Mouse (Mus musculus): ENCODE results near the gene Suds3. TPM values are rescaled to one million over a fixed set of nuclear protein-coding genes. Genes with fewer than 3 reads are reported as not detected.

Suds3 gene
- polyA plus RNA-seq, 1 experiment from 2014 or later, result 75.2 TPM

DNA sequence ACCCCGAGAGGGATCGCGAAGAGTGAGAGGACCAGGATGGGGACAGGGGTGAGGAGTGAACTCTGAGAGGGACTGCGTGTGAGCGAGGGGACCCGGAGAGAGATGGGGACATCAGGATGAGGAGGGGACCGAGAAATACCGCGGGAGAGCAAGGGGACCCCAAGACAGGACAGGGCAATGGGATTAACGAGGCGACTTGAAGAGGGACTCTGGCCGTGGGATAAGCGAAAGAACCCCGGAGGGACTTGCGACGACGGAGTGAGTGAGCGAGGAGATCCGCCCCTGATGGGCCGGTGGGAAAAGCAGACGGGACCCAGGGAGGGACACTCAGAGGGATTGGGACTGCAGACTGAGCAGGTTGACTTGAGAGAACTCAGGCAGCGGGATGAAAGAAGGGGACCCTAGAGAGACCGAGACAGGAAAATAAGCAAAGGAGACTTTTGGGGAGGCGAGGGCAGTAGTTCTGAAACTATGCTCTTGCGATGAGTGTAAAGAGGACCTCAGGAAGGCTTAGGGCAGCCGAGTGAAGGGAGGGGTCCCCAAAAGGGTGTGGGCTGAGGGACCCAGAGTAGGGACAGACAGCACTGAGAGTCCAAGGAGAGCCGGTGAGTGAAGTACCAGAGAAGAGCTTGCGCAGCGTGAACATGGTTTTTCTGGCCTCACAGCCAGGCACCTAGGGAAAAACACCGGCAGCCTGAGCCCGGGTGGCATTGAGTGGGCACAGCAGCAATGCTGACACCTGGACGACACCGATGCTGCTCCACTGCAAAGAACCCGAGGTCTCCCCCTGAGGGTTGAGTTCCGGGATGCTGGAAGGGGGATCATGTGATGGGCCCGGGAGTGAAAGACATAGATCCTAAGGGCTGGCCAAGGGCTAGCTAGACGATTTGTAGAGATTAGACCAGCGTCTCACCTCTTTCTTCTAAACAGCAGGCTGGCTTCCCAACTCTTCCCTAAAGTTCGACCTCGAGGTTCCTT lies 4.9 kb upstream of the Suds3 start:
- peak overlapping the region; percentile 94 for H3K4me2 ChIP-seq
- ATAC-seq (ENCODE audit: insufficient number of reproducible peaks, low FRiP score), result no peak
- no peaks in the 10 kb centered on the region for H3K36me3 ChIP-seq
- peaks cover 16% of the 10 kb centered on the region for H3K4me1 ChIP-seq (replicated peaks)
- 2% methylated on average over 40 of the region's 40 CpGs for WGBS
- no peak overlapping the region for H3K27ac ChIP-seq (ENCODE audit: poor library complexity, severe bottlenecking)
- H3K4me3 ChIP-seq, result peak overlapping the region; percentile 81
- H3K9me3 ChIP-seq (replicated peaks), result no peaks in the 10 kb centered on the region
- 0 out of 2 replicates have a peak, but pooled peaks cover 2% of the 10 kb centered on the region for H3K27me3 ChIP-seq (replicated peaks)
- peak overlapping the region; percentile 75 for H3K9ac ChIP-seq

DNA sequence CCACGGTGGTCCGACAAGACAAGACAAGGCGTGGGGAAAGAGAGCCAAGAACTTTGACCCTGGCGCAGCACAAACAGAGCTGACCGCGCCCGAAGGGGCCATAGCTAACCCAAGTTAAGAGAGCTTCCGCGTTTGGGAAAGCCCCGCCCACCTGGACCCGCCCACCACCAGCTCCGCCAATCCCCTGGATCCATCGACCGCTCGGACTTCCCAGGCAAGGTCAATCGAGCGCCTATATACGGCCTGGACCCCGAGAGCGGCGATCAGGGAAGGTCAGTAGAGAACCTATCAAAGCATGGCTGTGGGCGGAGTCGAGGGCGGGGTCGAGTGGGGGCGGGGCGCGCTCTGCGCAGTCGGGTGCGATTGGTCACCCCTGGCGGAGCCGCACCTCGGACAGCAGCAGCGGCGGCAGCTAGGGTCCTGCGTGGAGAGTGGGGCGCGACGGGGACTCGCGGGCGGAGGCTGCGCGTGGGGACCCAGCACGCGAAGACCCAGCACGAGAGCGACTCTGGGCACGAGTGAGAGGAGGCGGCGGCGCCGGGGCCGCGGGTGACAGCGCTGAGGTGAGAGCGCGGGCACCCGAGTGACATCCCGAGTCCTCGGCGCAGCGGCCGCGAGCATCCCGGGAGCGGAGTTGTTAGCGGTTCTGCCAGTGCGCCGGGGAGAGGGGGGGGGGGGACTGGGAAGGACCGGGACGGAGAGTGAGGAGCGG lies 4.0 kb upstream of the Suds3 start, which contains the start of gene Taok3:
Taok3 (plus strand) TSS at position 353 of the 712 bp plus-strand sequence.
- peaks cover 16% of the 10 kb centered on the region for H3K4me1 ChIP-seq (replicated peaks)
- peak within 1 kb of the TSS; percentile 94 for H3K4me2 ChIP-seq
- H3K27me3 ChIP-seq (replicated peaks), result 0 out of 2 replicates have a peak, but pooled peaks cover 2% of the 10 kb centered on the region
- H3K4me3 ChIP-seq, result peak within 1 kb of the TSS; percentile 81
- under 1% methylated on average over 73 of the region's 74 CpGs for WGBS
- peak; percentile 93 for ATAC-seq (ENCODE audit: insufficient number of reproducible peaks, low FRiP score)
- peak within 1 kb of the TSS; percentile 82 for H3K9ac ChIP-seq
- H3K27ac ChIP-seq (ENCODE audit: poor library complexity, severe bottlenecking), result peak within 1 kb of the TSS; percentile 70; the same call in 1 of the 2 replicates
- no peaks in the 10 kb centered on the region for H3K9me3 ChIP-seq (replicated peaks)
- no peaks in the 10 kb centered on the region for H3K36me3 ChIP-seq

DNA sequence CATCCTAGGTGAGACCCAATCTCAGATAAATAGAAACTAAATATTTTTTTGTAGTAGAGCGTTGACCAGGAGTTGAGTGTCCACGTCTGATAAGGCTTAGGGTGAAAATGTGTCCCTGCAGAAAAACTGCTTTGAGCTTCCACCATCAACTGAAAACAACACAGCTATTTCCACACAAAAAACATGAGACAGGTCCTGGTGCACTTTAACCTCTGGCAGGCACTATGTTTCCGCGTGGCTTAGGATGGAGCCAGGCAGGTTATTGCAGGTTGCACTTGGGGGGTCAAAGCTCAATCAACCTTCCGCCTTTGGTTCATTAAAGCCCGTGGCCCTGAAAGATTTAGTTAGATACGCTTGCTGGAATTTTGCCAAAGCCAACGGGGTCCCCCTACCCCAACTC lies 2.9 kb upstream of the Suds3 start:
- H3K9me3 ChIP-seq (replicated peaks), result no peaks in the 10 kb centered on the region
- H3K27me3 ChIP-seq (replicated peaks), result 0 out of 2 replicates have a peak, but pooled peaks cover 2% of the 10 kb centered on the region
- no peak for ATAC-seq (ENCODE audit: insufficient number of reproducible peaks, low FRiP score)
- H3K4me1 ChIP-seq (replicated peaks), result peaks cover 22% of the 10 kb centered on the region
- no peaks in the 10 kb centered on the region for H3K36me3 ChIP-seq
- H3K27ac ChIP-seq (ENCODE audit: poor library complexity, severe bottlenecking), result no peak overlapping the region
- H3K9ac ChIP-seq, result no peak overlapping the region
- WGBS, result 70% methylated on average over 8 of the region's 8 CpGs
- H3K4me3 ChIP-seq, result 0 out of 2 replicates have a peak overlapping the region, but pooled peaks have one; percentile 81
- H3K4me2 ChIP-seq, result peak overlapping the region; percentile 33

DNA sequence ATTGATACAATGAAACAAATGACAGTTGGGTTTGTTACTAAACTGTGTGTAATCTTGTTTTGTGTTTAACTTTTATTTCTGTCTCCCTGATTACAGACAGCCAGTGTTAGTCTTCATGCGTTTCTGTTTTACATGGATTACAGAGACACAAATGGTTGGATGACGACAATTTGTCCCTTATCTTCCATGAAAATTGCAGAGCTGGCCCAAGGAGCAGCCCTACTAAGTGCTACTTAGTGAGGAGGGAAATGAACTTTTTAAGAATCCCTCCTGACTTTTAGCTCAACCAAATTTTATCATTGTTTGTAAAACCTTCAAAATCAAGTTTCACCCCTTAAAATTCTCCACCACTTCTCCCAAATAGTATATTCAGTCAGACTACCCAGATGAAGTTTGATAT lies 2.3 kb upstream of the Suds3 start:
- 73% methylated on average over 2 of the region's 2 CpGs for WGBS
- Histone ChIP-seq H3K4me3 (no peak overlapping the region), H3K9me3 (replicated peaks) (no peaks in the 10 kb centered on the region), H3K9ac (no peak overlapping the region), H3K27ac (ENCODE audit: poor library complexity, severe bottlenecking) (no peak overlapping the region), H3K4me1 (replicated peaks) (peaks cover 22% of the 10 kb centered on the region), H3K4me2 (no peak overlapping the region), H3K36me3 (peaks cover 6% of the 10 kb centered on the region), H3K27me3 (replicated peaks) (0 out of 2 replicates have a peak, but pooled peaks cover 2% of the 10 kb centered on the region)
- no peak for ATAC-seq (ENCODE audit: insufficient number of reproducible peaks, low FRiP score)

DNA sequence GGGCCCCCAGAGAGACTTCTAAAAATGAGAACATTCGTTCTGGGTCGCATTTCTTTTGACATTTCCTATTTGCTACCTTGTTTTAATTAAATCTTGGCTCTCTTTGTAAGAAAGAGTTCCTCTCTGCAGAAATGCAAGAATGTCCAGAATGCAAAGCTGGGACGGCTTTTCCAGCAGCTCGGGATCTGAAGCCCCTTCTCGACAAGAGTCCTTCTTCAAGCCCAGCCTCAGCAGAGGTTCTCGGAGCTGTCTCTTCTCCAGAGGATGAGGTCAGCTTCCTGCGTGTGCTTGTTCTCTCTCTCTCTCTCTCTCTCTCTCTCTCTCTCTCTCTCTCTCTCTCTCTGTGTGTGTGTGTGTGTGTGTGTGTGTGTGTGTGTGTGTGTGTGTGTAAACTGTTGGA lies 1.8 kb upstream of the Suds3 start:
- Histone ChIP-seq H3K9me3 (replicated peaks) (no peaks in the 10 kb centered on the region), H3K36me3 (peaks cover 10% of the 10 kb centered on the region), H3K27ac (ENCODE audit: poor library complexity, severe bottlenecking) (no peak overlapping the region), H3K9ac (no peak overlapping the region), H3K27me3 (replicated peaks) (0 out of 2 replicates have a peak, but pooled peaks cover 2% of the 10 kb centered on the region), H3K4me2 (no peak overlapping the region), H3K4me3 (no peak overlapping the region), H3K4me1 (replicated peaks) (peaks cover 22% of the 10 kb centered on the region)
- ATAC-seq (ENCODE audit: insufficient number of reproducible peaks, low FRiP score), result no peak
- 56% methylated on average over 7 of the region's 7 CpGs for WGBS

DNA sequence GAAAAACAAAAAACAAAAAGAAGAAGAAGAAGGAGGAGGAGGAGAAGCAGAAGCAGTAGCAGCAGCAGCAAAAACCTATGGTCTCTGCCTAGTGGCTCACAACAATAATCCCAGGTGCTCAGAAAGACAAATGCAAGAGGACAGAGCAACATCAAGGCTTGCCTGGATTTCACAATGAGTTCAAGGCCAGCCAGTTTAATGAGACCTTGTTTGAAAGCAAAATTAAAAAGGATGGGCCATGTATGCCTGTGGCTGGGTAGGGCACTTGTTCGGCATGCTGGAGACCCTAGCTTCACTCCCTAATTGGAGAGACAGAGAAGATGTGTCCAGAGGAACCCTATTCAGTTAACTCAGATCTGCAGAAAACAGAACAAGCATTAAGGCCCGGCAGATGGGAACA lies 1.3 kb upstream of the Suds3 start:
- WGBS, result 84% methylated on average over 2 of the region's 2 CpGs
- no peak overlapping the region for H3K9ac ChIP-seq
- H3K4me2 ChIP-seq, result no peak overlapping the region
- H3K4me1 ChIP-seq (replicated peaks), result peaks cover 22% of the 10 kb centered on the region
- H3K27ac ChIP-seq (ENCODE audit: poor library complexity, severe bottlenecking), result no peak overlapping the region
- no peaks in the 10 kb centered on the region for H3K9me3 ChIP-seq (replicated peaks)
- H3K27me3 ChIP-seq (replicated peaks), result 0 out of 2 replicates have a peak, but pooled peaks cover 2% of the 10 kb centered on the region
- H3K4me3 ChIP-seq, result no peak overlapping the region
- ATAC-seq (ENCODE audit: insufficient number of reproducible peaks, low FRiP score), result no peak
- H3K36me3 ChIP-seq, result peaks cover 15% of the 10 kb centered on the region

DNA sequence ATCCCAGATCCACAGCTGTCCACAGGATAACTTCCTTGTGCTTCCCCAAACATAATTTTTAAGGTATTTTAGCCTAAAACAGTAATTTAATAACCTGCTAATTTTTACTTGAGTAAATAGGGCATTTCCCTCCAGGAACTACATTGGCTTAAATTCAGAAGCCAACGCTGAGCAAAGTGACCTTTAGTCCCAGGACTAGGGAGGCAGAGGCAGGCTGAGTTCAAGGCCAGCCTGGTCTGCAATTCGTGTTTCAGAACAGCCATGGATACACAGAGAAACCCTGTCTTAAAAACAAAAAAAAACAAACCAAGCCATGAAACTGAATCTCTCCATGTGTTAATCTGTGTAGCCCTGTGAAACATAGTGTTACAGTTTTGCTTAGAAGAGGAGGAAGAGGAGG lies 747 bp upstream of the Suds3 start:
- no peak for ATAC-seq (ENCODE audit: insufficient number of reproducible peaks, low FRiP score)
- whole genome bisulfite sequencing, result 67% methylated on average over 2 of the region's 2 CpGs
- H3K27ac ChIP-seq (ENCODE audit: poor library complexity, severe bottlenecking), result no peak overlapping the region
- H3K4me2 ChIP-seq, result no peak overlapping the region
- H3K4me1 ChIP-seq (replicated peaks), result peaks cover 20% of the 10 kb centered on the region
- H3K9ac ChIP-seq, result no peak overlapping the region
- no peak overlapping the region for H3K4me3 ChIP-seq
- no peaks in the 10 kb centered on the region for H3K9me3 ChIP-seq (replicated peaks)
- 0 out of 2 replicates have a peak, but pooled peaks cover 2% of the 10 kb centered on the region for H3K27me3 ChIP-seq (replicated peaks)
- peaks cover 21% of the 10 kb centered on the region for H3K36me3 ChIP-seq

DNA sequence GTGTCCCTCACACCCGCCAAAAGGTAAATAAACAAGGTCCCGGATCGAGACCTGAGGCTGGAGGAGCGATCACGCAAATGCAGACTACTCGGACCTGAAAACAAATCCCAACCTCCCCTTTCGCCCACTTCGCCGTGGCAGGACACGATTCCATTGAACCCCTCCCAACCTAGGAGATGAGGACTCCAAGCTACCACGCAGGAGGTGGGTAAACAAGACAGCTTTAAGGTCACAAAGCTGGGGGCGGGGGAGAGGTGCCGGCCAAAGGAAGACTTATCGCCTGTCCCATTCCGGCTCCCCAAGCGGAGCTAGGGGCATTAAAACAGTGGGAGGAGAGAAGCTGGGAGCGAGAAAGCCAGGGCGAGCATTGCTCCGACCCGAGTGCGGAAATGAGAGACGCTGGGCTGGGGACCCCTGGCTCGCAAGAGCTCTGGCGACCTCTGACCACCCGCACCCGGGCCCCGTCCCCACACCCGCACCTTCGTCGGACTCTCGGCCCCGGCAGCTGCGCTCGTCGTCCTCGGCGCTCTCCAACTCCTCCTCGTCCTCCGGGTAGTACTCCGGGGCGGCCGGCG lies 633 bp downstream of the Suds3 start:
- Histone ChIP-seq H3K4me3 (peak overlapping the region; percentile 86), H3K27ac (ENCODE audit: poor library complexity, severe bottlenecking) (peak overlapping the region; percentile 75), H3K4me2 (peak overlapping the region; percentile 99), H3K36me3 (peaks cover 34% of the 10 kb centered on the region), H3K27me3 (replicated peaks) (no peaks in the 10 kb centered on the region), H3K4me1 (replicated peaks) (0 out of 2 replicates have a peak, but pooled peaks cover 9% of the 10 kb centered on the region), H3K9ac (peak overlapping the region; percentile 90), H3K9me3 (replicated peaks) (no peaks in the 10 kb centered on the region)
- under 1% methylated on average over 43 of the region's 43 CpGs for WGBS
- peak; percentile 5; the same call in 1 of the 2 replicates for ATAC-seq (ENCODE audit: insufficient number of reproducible peaks, low FRiP score)

DNA sequence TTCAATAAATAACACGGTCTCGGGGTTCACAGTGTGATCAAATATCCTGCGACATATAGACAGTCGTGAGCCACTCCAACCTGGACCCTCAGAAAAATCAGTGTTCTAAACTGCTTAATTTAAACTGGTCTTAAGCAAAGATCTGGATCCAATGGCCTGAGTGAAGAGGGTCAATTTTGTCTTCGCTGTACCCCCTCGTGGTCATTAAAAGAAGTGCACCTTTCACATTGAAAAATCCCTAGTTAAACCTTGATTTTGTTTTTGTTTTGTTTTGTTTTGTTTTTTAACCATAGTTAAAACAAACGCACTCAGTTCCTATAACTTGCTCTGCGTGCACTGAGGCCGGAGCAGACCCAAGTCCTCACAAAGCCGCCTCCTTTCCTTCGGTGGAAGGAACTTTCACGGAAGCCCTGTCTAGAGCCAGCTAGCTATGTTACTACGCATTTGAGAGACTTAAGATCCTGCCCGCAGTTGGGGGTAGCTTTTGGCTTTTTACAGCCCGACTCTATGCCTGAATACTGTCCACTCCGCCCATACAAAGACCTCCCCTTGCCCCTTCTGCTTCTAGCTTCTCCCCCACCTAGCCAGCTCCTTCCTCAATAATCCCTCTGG lies 1.2 kb downstream of the Suds3 start:
- H3K27ac ChIP-seq (ENCODE audit: poor library complexity, severe bottlenecking), result peak overlapping the region; percentile 75
- H3K4me2 ChIP-seq, result peak overlapping the region; percentile 99
- peak overlapping the region; percentile 90 for H3K9ac ChIP-seq
- H3K9me3 ChIP-seq (replicated peaks), result no peaks in the 10 kb centered on the region
- H3K27me3 ChIP-seq (replicated peaks), result no peaks in the 10 kb centered on the region
- H3K4me1 ChIP-seq (replicated peaks), result 0 out of 2 replicates have a peak, but pooled peaks cover 9% of the 10 kb centered on the region
- no peak for ATAC-seq (ENCODE audit: insufficient number of reproducible peaks, low FRiP score)
- 4% methylated on average over 16 of the region's 16 CpGs for WGBS
- H3K36me3 ChIP-seq, result peaks cover 38% of the 10 kb centered on the region
- H3K4me3 ChIP-seq, result peak overlapping the region; percentile 86

DNA sequence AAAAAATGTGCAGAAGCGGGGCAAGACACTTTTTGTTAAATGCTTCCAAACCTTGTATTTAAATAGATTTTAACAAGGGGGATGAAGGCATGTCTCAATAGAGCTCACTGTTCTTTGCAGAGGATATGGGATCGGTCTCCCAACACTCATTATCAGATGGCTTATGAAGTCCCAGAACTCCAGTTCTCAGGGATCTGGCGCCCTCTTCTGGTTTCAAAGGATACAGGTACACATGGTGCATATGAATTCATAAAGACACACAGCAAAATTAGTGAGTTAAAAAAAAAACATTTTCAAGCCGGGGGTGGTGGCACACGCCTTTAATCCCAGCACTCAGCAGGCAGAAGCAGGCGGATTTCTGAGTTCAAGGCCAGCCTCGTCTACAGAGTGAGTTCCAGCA lies 2.6 kb downstream of the Suds3 start:
- H3K27ac ChIP-seq (ENCODE audit: poor library complexity, severe bottlenecking), result no peak overlapping the region
- peaks cover 51% of the 10 kb centered on the region for H3K36me3 ChIP-seq
- H3K4me1 ChIP-seq (replicated peaks), result 0 out of 2 replicates have a peak, but pooled peaks cover 6% of the 10 kb centered on the region
- H3K4me2 ChIP-seq, result no peak overlapping the region
- no peak overlapping the region for H3K9ac ChIP-seq
- H3K27me3 ChIP-seq (replicated peaks), result no peaks in the 10 kb centered on the region
- no peak overlapping the region for H3K4me3 ChIP-seq
- 92% methylated on average over 7 of the region's 7 CpGs for WGBS
- H3K9me3 ChIP-seq (replicated peaks), result no peaks in the 10 kb centered on the region
- ATAC-seq (ENCODE audit: insufficient number of reproducible peaks, low FRiP score), result no peak
